Mouse (Mus musculus): Measurements from ENCODE around the gene Comt.

The Comt gene

DNA sequence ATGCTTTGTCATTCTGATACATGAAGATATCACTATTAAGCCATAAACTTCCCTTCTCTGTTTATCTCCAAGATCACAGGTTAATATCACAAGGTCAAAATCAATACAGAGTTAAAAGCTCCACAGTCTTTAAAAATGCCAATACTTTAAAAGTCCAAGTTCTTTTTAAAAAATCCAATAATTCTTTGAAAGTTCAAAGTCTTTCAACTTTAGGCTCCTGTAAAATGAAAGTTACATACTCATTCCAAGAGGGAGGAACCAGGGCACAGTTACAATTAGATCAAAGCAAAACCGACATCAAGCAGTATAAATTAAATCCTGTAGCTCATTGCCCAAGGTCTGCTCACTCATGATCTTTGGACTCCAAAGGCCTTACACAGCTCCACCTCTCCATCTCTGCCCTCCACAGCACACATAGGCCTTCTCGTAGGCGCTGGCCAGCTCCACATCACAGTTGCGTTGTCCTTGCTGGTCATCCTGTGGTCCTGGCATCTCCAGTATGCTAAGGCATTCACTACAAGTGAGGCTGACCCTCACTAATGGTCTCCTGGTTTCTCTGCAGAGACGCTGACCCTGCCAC, 6.8 kb upstream of the Comt start:
- no peak for DNase-seq (ENCODE audit: low spot score)

DNA sequence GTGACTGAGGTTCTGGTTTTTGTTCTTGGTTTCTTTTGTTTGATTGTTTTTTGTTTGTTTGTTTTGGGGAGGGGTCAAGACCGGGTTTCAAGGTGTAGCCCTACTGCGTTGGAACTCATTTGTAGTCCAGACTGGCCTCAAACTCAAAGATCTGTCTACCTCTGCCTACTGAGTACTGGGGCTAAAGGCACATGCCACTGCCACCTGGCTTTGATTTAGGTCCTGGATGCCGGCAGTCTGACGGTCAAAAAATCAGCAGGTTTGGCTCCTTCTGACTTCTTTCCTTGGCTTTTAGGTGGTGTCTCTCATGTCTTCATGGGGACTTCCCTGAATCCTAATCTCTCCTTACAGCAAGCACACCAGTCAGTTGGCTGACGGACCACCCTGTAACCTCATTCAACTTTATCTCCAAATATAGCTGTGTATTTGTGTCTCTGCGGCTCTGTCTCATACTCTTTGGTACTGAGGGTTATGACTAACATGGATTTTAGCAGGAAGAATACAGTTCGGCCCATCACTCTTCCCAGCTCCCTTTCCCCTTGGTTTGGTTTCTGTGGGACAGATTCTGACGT, 4.1 kb upstream of the Comt start:
- no peak for DNase-seq (ENCODE audit: low spot score)

DNA sequence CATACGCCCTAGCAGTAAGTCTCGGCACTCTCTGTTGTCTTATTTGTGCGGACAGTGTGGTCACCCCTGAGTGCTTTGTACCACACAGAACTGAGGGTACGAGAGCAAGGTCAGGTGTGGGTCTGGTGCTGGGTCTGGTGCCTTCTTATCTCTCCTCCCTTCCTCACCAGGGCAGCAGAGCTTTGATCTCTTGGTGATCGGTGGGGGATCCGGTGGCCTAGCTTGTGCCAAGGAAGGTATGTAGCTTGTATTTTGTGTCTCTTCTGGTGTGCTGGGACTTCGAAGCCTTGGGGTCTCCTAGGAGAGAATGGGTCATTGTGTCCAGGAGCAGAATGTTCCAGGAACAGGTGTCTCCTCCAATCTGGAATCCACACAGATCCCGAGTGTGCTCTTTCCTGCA, 3.0 kb upstream of the Comt start:
- no peak for DNase-seq (ENCODE audit: low spot score)

DNA sequence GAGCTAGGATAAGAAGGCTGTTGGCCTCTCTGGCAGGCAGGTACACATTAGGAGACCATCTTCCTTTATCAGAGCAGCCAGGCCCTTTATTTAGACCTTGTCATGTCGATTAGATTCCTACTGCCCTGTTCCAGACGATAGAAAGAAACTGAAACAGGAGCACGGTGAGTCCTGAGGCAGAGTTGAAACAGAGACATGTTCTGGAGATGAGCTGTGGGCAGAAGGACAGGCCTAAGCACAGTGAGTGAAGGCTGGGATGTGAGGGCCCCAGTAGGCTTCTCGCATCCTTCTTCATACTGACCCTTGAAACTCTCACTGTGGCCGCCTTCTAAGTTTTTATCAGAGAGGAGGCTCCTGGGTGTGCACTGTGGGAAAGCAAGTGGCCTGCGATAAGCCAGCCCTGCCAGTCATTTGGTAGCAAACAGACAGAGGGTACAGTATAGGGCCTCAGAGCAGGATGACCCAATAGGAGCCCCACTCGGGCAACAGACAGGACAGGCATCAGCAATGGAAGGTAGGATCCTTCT, 1.9 kb upstream of the Comt start:
- DNase-seq (ENCODE audit: low spot score), result no peak

DNA sequence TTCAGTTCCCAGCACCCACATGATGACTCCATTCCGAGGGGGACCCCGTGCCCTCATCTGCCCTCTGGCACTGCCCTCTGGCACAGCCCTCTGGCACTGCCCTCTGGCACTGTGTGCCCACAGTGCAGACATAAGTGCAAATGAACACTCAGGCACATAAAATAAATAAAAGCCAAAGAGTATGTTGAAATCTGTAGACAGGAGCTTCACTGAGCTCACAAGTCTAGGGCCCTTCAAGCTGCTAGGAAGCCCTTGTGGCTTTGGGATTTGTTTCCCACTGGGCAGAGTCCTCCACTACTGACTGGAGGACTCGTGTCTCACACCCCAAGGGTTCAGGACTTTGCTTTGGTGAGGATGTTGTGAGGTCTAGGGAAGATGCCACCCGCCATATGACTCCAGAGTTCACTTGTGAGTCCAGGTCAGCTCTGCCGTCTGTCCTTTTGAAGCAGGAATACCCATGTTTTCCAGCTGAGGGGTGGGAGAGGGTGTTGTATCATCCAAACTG, 1.4 kb upstream of the Comt start:
- DNase-seq (ENCODE audit: low spot score), result no peak

DNA sequence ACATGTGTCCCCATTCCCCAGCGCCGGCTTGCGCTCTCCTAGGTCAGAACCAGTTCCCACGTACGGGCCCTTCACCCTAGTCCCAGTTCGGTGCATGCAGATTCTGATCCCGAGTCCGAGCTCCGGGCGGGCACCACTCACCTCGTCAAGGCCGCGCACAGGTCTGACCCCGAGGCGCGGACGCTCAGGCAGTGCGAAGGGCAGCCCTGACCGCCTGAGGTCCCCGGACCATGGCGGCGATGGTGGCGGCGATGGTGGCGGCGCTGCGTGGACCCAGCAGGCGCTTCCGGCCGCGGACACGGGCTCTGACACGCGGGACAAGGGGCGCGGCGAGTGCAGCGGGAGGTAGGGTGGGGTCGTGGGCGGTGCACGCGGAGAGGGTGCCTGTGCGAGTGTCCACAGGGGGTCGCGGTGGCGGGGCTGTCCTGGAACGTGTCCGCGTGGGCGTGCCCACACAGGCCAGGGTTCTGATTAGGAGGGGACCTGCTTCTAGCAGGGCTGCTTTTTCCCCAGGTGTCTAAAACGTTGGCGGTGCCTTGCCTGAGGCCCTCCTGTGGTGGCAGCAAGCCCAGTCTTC, 349 bp downstream of the Comt start, which contains the start of gene Txnrd2:
Gene Txnrd2, plus strand, starts transcription at position 170 of the 577 bp plus-strand sequence.
- DNase-seq (ENCODE audit: low spot score), result peak; percentile 88

DNA sequence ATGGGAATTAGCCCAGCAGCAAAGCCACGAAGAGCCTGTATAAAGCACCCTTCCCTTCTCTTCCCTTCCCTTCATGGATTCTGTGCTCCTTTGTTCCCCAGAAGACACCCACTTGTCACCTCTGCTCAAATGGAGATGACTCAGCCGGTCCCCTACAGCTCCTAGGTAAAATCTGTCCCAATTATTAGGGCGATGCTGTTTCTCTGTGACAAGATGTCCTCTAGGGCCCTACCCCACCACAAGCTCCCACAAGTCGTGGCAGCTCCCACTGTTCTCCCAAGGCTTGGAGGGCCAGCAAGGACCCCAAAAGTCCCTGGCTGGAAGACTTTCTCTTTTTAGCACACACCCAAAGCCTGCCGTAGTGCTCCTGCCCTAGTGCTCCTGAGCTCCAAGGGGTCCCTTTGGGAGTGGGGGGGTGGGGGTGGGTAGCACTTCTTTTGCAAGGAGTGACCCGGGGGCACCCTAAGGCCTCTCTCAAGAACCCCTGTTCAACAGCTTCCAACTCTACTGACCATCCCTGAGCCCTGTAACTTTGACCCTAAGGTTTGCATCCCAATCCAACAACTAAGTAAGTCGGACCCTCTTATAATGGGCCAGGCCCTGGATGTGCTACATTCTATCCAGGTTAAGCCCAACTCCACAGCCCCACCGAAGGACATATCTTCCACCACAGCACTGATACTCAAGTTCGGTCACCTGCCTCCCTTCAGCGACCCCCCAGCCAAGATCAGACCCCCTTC, 1.0 kb downstream of the Comt start:
- DNase-seq (ENCODE audit: low spot score), result no peak

DNA sequence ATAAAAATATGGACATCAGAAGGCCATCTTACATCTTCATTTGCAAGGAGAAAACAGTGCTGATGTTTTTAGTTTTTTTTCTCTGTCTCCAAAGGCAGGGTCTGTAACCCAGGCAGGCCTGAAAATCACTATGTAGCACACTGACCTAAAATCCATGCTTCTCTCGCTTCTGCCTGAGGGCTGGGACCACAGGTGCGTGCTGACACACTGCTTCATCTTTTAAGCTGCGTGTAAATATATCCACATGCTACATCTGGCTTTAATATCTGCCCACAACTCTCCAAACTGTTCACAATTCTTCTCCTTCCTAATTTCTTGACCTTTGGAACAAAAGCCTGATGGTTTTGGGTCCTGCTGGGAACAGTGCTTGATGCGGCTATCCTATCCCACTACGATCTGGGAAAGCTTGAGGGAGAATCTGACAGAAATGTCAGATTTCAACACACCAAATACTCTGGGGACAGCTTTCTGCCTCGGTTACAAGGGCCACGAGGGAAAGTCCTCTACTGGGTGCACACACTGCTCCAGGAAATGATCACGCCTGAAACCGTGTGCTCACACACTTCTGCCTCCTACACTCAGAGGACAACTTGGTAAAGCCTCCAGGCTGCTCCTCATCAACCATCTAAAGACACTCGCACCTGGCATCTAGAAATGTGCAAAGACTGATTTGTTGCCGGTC, 2.1 kb downstream of the Comt start:
- DNase-seq (ENCODE audit: low spot score), result no peak

DNA sequence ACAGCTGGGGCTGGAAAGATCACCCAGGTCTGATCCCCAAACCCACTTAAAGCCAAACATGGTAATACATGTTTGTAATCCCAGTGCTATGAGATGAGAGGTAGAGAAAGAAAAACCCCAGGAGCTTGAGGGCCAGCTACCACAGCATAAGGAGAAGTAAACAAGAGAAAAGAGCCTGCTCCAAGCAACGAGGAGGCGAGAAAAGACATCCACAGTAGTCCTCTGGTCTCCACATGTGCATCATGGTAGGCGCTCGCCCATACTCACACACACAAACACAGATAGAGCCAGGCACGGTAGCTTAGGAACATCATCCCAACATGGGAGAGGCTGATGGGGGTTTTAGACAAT, 2.8 kb downstream of the Comt start:
- no peak for DNase-seq (ENCODE audit: low spot score)

DNA sequence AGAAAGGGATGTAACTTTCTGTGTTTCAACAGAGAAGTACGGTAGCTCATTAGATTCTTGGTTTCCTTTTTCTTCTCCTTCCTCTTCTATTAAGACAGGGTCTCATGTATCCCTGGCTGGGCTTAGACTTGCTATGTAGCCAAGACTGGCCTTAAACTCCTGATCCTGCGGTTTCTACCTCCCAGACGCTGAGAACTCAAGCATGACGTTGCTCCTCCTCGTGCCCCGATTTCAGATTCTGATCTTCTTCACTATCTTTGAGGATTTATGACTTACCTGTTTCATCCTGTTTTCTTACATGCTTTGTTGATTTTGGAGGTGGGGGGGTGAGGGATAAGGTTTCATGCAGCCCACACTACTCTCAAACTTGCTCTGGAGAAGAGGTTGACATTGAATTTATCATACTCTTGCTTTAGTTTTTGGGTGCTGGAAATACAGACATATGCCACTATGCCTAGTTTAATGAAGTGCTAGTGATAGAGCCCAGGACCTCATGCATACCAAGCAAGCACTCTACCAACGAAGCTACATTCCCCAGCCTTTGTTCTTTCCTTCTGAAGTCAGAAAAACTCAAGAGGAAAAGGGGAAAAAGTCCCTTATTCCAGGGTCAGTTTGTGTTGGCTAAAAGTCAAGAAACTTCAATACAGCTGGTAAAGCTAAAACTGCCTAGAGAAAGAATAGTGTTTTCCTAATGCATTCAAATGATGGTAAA, 3.3 kb downstream of the Comt start:
- no peak for DNase-seq (ENCODE audit: low spot score)

DNA sequence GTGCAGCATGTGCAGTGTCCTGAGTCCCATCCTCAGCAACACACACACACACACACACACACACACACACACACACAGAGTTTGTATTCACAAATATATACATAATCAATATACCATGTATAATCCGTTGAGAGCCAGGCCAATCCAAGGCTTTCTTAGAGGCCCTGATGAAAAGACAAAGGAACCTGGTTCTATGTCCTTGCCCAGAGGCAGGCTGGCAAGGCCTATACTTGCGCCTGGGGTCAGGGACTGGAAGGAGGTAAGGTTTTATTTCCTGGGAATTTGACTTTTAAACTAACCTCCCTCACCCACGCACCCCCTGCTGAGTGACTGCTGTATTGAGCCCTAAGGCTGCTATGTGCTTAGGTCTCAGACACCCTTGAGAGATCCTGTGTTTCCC, 6.1 kb downstream of the Comt start:
- DNase-seq (ENCODE audit: low spot score), result no peak

DNA sequence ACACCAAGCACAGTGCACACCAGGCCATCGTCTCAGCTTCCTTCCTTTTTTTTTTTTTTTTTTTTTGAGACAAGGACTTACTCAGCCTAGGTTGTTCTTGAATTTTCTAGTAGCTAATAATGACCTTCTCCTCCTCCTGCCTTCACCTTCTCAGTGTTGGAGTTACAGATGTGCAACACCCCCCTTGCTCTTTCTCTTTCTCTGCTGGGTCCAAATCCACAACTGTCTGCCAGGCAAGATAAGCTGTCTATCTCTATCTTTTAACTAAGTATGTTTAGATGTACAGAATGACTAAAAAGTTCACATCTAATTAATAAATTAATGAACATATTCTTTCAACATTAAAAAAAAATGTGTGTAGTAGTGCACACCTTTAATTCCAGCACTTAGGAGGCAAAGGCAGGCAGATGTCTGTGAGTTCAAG, 7.0 kb downstream of the Comt start:
- DNase-seq (ENCODE audit: low spot score), result no peak

DNA sequence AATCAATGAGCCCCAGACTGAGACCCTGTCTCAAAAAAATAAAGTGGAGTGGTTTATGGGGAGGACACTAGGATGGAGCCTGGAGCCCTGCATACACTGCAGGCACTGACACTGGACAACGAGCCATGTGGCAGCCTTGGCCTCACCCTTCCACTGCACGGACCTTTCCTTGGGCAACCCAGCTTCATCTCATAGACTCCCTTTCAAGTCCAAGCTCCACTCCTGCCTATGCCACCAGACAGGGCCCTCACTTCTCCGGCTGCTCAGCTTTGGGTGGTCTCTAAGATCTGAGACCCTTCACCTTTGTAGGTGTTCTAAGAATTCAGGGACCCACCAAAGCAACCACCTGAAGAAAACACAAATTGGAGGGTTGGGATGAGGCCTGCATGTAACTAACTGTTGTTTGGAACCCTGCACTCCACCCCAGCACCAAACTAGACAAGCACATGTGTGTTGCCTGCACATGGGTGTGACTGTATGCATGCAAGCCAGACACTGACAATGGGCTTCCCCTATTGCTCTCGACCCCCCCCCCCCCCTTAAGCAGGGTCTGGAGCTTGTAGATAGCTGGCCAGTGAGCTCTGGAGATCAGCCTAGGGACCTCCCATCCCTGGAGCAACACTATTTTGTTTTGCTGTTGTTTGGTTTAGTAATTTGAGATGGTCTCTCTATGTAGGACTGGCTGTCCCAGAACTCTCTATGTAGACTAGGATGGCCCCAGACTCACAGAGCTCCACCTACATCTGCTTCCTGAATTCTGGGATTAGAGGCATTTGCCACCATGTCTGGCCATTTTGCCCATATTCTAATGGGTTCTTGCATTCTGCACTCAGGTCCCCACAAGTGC, 7.7 kb downstream of the Comt start:
- DNase-seq (ENCODE audit: low spot score), result no peak

DNA sequence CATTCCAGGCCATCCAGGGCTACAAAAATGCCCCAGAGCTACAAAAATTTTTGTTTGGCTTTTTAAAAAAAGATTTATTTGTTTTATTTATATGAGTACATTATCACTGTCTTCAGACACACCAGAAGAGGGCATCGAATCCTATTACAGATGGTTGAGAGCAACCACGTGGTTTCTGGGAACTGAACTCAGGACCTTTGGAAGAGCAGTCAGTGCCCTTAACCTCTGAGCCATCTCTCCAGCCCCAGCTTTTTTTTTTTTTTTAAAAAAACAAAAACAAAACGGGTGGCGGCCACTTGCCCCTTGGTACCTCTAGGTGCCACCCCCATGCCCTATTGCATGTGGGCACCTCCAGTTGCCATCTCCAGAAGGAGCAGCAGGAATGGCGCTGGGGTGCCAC, 9.2 kb downstream of the Comt start:
- DNase-seq (ENCODE audit: low spot score), result no peak

DNA sequence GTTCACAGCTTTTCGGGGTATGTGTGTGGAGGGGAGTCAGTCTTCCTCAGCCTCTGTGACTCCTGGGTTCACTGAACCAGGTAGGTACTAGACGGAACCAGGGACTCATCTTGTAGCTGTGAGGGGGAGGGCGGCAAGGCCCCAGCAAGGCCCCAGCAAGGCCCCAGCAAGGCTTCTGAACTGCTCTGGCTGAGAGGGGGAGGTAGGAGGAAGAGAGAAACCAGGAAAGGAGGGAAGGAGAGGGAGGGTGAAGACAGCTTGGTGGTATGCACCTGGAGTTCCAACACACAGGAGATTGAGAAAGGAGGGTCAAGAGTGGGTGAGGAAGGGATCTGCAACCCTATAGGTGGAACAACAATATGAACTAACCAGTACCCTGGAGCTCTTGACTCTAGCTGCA, 9.8 kb downstream of the Comt start:
- DNase-seq (ENCODE audit: low spot score), result no peak

DNA sequence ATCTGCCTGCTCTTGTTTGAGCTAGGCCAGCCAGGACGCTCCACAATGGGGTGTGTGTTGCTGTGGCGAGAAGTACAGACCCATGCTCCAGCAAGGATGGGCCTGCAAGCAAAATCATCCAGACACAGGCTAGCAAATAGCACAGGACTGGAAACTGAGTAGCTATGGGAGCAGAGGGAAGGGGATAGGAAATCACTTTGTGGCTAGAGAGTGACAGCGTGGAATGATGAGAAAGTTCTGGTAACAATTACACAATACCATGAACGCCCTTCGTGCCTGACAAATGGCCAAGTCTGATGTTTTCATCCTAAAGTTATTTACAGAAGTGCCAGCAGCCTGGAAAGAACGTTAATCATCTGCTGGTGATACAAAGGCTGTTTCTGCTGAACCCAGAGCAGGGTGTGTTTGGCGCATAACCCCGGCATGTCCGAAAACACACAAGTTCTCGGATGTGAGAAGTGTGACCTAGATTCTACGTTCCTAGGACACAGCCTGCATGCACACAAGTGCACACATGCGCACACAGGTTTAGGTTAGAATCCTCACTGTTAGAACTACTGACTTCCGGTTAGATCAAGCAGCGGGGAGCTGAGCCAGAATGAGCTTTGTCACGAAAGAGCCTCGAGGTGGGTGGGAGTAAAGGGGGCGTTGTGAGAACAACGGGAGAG, 10.4 kb downstream of the Comt start:
- DNase-seq (ENCODE audit: low spot score), result no peak

DNA sequence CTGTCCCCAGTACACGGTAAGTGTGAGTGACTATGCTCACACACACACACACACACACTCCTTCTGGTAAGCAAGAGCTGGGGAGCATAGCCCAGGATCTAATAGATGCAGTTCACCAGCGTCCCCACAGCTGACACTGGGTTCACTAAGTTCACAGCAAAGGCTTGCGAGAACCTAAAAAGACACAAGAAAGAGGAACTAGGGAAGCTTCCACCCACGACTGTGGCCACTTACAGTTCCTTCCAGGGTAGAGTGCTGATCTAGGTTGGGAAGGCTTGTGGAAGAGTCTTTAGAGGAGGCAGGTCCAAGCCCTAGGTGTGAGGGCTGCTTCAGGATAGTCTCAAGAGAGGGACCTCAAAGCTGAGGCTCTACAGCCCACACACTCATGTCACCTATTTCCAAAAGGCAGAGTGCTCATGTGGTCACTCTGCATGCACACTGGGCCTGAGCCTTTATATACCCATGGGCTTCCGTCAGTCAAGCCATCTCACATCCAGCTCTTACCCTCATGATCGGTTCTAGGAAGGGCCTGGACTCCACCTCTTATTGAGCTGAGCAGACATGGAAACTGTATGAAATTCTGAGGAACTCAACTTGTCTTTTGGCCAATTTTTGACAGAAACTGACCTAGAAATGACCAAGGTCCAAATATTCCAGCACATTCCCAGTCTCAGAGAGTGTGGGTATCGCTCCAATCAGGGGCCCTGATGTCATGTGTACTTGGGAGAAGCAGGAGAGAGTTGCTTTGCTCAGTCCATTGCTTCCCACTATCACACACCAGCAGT, 13.4 kb downstream of the Comt start:
- DNase-seq (ENCODE audit: low spot score), result no peak

DNA sequence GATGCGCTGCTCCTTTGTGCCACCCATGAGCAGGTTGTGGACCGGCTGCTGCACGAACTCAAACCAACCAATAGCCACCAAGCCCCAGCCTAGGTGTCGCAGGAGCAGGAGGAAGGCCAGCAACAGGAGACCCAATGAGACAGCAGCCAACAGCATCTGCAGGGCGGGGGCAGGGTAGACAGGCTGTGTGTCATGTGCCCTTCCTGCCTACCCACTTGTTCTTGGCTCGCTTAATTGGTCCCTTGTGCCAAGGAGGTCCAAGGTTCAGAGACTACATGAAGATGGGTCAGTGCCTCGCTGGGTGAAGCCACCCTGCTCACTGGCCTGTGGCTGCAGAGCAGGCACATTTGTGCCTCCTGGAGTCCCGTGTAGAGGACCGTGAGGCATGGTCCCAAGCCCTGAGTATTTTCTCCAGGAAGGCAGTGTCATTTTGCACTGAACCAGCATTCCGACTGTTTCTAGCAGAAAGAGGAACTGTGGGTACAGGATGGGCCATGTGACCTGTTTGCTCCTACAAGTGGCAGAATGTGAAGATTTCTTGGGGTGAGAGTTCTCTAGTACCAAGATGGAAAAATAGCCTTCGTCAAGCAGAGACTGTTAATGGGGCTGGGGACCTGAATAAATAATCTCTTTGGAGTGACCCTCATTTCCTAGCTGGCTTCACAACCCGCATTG, 14.7 kb downstream of the Comt start:
- DNase-seq (ENCODE audit: low spot score), result no peak

All from testis, postnatal 10 days (tissue).